ENCODE assay signal across 14 mouse cellular contexts in the genomic region with DNA sequence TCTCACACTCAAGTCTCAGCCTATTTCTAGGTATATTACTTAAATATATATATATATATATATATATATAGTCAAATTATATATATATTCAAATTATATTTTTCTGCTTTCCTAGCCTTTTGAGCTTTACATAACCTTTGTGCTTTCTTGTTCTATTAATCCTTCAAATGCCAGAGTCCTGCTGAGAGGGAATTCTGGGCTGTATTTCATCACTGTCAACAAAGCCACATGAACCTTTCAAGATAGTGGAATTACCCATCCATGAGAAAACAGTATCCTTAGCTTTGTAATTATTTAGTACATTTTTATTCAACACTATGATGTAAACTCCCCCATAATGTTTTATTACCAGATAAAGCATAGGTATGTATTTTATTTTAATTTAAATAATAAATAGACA.
"Had no signal": no experiment of that assay in that cellular context is flagged by ENCODE, and none has a peak within 500 bp of the region (broad histone marks: within the 10 kb centered on the region; RNA-seq: fewer than 3 reads in every experiment).

No protein-coding gene starts in this region.

- ATAC-seq: midbrain, embryonic 16.5 days had no signal

- DNase-seq: lung, adult 18-20 months; lung, embryonic 14.5 days; lung, postnatal 10 days; lung, postnatal 4 days; midbrain, embryonic 14.5 days; retina, postnatal 1 day; right cerebral cortex, adult 18-20 months; right cerebral cortex, postnatal 25 days; right cerebral cortex, postnatal 4 days; spleen, adult 18-20 months; thymus, adult 18-20 months; thymus, postnatal 14 days; thymus, postnatal 36 days had no signal
